Mouse (Mus musculus): ENCODE results near the gene Gm10643.
A peak's percentile ranks its signal among the peaks of the same experiment; 100 is the strongest.

Gm10643 gene

DNA sequence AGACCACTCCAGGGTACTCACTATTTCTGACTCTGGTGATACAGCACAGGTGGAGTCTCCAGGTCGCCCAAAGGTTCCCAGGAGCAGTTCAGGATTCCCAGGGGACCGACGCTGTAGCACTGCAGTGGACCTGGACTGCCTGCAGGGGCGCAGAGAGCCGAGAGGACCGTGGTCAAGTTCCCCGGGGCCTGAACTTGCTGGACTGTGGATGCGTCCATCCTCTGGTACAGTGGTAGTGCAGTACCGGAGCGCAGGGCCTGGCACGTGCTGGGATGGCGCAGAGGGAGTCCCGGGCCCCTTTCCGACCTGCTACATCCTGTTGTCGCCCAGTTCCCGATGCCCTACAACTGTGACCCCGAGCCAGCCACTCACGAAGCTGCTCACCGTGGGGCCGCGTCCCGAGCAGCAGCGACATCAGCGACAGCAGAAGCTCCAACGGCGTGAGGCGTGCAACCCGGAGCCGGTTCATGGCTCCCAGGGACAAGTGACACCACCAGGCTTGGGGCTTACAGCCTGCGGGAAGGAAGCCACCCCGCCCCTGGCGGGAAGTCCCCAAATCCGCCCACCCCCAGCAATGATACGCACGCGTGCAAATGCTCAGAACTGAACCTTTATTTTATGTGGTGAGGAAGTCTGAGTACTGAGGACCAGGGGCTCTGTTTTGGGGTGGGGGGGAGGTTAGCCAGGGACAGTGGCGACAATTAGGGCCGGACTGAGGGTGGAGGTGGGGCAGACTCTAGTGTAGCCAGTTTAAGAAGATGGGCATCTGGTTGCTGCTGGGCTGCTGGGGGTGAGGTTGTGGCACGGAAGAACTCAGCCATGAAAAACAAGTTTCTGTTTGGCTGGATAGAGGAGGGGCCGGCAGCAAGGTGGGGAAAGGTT lies 22.6 kb downstream of the Gm10643 start, which contains the start of gene Il27ra:
Il27ra (minus strand) TSS at position 524 of the 882 bp plus-strand sequence.
- peak; percentile 69 to 70 for DNase-seq (ENCODE audit: low spot score in 2 of 2)

DNA sequence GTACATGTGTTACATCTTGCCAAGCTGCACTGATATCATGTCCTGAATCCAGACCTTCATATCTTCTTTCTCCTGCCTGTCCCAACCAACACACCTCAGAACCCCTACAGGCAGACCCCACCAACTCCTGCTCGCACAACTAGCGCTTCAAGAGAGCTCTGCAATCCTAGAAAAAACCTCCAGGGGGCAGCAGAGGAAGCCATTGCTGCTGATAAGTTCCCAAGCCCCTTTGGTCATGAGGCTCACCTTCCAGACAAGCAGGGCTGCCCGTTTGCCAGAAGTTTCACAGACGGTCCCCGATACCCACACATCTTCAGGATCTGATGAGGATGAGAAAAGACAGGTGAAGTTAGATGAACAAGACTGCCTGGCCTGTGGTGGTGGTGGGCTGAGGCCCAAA lies 25.9 kb downstream of the Gm10643 start:
- peak; percentile 67 to 88 for DNase-seq (ENCODE audit: low spot score in 2 of 2)

DNA sequence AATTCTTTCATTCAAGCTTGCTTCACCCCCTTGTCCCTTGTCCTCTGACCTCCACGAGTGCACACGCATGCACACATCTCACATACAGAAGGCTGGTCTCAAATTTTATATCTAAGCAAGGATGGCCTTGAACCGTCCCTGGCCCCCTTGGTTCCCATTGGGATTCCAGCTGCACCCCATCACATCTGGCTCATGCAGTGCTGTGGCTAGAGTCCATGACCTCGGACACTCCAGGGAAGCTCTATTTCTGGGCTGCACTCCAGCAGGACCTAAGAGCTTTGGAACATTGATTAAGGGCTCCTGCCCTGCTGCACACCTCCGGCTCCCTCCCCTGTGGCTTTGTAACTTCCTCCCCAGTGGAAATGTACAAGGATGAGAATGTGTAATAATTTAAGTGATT lies 26.9 kb downstream of the Gm10643 start:
- no peak for DNase-seq (ENCODE audit: low spot score in 2 of 2)

DNA sequence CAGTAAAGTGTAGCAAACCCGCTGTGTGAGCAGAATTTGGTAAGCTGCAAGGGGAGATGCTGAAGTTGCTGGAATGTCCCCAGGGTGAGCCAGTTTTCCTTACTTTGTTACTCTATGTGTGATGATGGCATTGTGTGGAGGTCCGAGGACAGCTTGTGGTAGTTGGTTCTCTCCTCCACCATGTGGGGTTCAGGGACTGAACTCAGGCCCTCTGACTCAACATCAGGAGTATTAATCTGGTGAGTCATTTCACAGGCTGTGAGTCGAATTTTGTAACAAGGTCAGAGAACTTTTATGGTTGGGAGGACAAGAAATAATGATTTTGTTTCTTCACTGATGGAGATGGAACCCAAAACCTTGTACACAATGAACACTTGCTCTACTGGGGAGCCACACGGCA lies 32.2 kb downstream of the Gm10643 start:
- no peak for DNase-seq (ENCODE audit: low spot score in 2 of 2)

DNA sequence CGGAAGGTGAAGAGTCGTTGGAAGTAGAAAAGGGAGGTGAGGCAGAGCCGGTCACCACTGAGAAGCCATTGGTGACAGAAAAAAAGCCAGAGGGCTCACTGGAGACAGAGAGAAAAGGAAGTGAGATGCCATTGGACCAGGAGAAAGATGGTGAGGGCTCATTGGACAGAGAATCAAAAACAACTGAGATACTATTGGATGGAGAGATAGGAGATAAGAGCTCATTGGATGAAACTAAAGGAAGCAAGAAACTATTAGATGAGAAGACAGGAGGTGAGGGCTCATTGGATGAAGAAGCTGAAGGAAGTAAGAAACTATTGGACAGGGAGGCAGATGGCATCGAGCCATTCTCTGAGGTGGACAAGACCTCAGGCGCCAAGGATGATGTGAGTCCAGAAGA lies 35.7 kb downstream of the Gm10643 start:
- DNase-seq (ENCODE audit: low spot score in 2 of 2) = no peak

- DNase-seq (ENCODE audit: low spot score in 2 of 2) = no peak
These were observed 37.5 kb downstream of the Gm10643 start for GRCm38 (mm10) chr8:84027449-84027848.

- DNase-seq (ENCODE audit: low spot score in 2 of 2) = peak; percentile 65 to 78
These were observed 39.1 kb downstream of the Gm10643 start for GRCm38 (mm10) chr8:84025863-84026262.

GRCm38 (mm10) chr8:84024171-84024570 lies 40.8 kb downstream of the Gm10643 start:
- peak in 1 of 2 experiments; percentile 77 for DNase-seq (ENCODE audit: low spot score in 2 of 2)

DNA sequence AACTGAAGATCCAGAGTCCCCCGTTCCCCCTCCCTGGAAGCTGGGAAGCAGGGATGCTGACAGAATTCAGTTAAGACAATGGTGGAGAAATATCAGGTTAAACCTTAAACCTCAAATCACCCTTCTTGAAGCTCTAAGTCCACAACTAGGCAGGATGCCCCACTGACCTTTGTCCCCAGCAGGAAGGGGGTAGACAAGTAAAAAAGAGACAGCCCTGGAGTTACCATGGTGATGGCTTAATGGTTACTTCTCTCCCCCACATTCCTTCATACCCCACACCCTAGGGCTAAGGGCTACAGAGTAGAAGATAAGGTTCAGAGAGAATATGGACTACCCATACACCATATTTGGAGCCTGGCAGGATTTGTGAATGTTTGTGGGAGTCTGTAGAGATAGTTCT lies 41.3 kb downstream of the Gm10643 start:
- no peak for DNase-seq (ENCODE audit: low spot score in 2 of 2)

DNA sequence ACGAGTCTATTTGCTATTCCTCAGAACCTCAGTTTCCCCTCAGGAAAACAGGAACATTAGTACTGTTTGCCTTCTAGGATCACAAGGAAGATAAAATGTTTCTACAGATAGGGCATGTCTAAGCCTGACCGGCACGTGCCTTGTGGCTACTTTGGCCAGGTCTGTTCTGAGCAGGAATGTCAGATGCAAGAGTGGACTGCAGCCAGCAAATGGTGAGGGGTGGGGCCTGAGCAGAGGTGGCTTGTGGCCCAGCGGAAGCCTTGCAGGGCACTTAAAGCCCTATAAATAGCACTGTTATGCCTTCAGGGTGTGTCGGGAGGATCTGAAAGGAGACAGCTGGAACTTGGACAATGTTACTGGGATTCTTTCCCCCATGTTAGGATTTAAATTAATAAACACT lies 41.9 kb downstream of the Gm10643 start:
- DNase-seq (ENCODE audit: low spot score in 2 of 2) = no peak

GRCm38 (mm10) chr8:84021569-84021968 lies 43.4 kb downstream of the Gm10643 start:
- no peak for DNase-seq (ENCODE audit: low spot score in 2 of 2)

- no peak for DNase-seq (ENCODE audit: low spot score in 2 of 2)
These were observed 43.8 kb downstream of the Gm10643 start, which contains the start of gene Palm3 for GRCm38 (mm10) chr8:84021096-84021495. TSS of gene Palm3 (plus strand) at chr8:84021471.

DNA sequence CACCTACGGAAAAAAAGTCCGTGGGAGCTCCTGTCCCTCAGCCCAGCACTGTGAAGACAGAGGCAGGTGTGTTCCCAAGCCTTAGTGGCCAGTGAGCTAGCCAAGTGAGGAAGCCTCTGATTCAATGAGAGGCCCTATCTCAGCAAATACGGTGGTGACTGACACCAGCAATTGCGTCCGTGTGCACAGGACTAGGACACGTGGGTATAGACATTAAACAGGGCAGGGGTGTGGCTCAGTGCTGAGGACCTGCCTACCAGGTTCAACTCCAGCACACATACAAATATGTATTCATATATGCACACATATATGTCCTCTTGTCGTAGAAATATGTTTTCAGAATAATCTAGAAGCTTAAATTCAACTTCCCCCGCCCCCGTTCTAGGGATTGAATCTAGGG lies 45.2 kb downstream of the Gm10643 start:
- no peak for DNase-seq (ENCODE audit: low spot score in 2 of 2)

DNA sequence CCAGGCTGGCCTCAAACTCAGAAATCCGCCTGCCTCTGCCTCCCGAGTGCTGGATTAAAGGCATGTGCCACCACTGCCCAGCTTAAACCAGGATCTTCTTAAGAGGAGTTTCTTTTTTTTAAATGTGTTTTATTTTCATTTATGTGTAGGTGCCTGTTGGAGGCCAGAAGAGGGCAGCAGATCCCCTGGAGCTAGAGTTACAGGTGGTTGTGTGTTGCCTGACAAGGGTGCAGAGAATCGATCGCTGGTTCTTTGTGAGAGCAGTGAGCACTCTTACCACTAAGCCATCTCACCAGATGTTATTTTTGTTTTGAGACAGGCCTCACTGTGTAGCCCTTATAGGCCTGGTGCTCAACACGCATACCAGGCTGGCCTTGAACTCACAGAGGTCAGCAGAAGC lies 49.1 kb downstream of the Gm10643 start:
- DNase-seq (ENCODE audit: low spot score in 2 of 2) = no peak
